In genomic region chr9:20976961-20977689, GRCm38 (mm10) we compare ENCODE assay signal across 8 mouse cellular contexts. TPM values are rescaled to one million over a fixed set of nuclear protein-coding genes. Genes with fewer than 3 reads are reported as not detected.
A peak's percentile ranks its signal among the peaks of the same experiment; 100 is the strongest.
DNase-seq lines count a peak whose midpoint lies in the region; ATAC-seq lines count a peak whose summit lies in the region.

No protein-coding gene starts in this region.

- H3K27me3 ChIP-seq in kidney, embryonic 14.5 days (ENCODE audit: control insufficient read depth, insufficient read depth, low read length): no peaks in the 10 kb centered on the region
- no peaks in the 10 kb centered on the region for H3K27me3 ChIP-seq in intestine, embryonic 15.5 days (replicated peaks)

- 0 out of 2 replicates have a peak, but pooled peaks have one; percentile 1 for ATAC-seq in kidney, embryonic 14.5 days (ENCODE audit: low FRiP score, low TSS enrichment)
- ATAC-seq in intestine, embryonic 15.5 days: 0 out of 2 replicates have a peak, but pooled peaks have one; percentile 2

- H3K9ac ChIP-seq in kidney, embryonic 14.5 days (ENCODE audit: low read depth, low read length): peak overlapping the region; percentile 81; the same call in 1 of the 2 replicates
- peak overlapping the region; percentile 97; the same call in 1 of the 2 replicates for H3K9ac ChIP-seq in intestine, embryonic 15.5 days

- DNase-seq in kidney, adult 11 months: no peak
- peak; percentile 41 for DNase-seq in neural tube, embryonic 10.5 days (ENCODE audit: extremely low spot score, low spot score)
- DNase-seq in urinary bladder, adult 18-20 months (ENCODE audit: low spot score in 2 of 2): no peak
- DNase-seq in spleen, postnatal 10 days (ENCODE audit: low spot score in 2 of 2): no peak
- no peak for DNase-seq in urinary bladder, postnatal 36 days (ENCODE audit: low spot score in 2 of 2)

- H3K9me3 ChIP-seq in kidney, embryonic 14.5 days (ENCODE audit: control insufficient read depth, low read length): no peaks in the 10 kb centered on the region
- no peaks in the 10 kb centered on the region for H3K9me3 ChIP-seq in intestine, embryonic 15.5 days

- H3K4me3 ChIP-seq in kidney, embryonic 14.5 days (ENCODE audit: low read length): peak overlapping the region; percentile 75
- H3K4me3 ChIP-seq in brown adipose tissue, adult 24 weeks (ENCODE audit: insufficient read depth, low read depth, low read length): peak overlapping the region; percentile 87
- peak overlapping the region; percentile 97 for H3K4me3 ChIP-seq in intestine, embryonic 15.5 days (replicated peaks)

- WGBS in kidney, embryonic 14.5 days: 3% methylated on average over 4 of the region's 4 CpGs
- WGBS in intestine, embryonic 15.5 days: 2% methylated on average over 4 of the region's 4 CpGs

- peak overlapping the region; percentile 78 for H3K4me2 ChIP-seq in kidney, embryonic 14.5 days (replicated peaks; ENCODE audit: low read depth, low read length)
- peak overlapping the region; percentile 91 for H3K4me2 ChIP-seq in intestine, embryonic 15.5 days (replicated peaks)

- peaks cover 24% of the 10 kb centered on the region for H3K4me1 ChIP-seq in kidney, embryonic 14.5 days (ENCODE audit: control insufficient read depth, insufficient read depth, low read length)
- H3K4me1 ChIP-seq in brown adipose tissue, adult 24 weeks (ENCODE audit: control insufficient read depth, insufficient read depth, insufficient read length, low read length): peaks cover 12% of the 10 kb centered on the region; the same call in 1 of the 2 replicates
- peaks cover 42% of the 10 kb centered on the region for H3K4me1 ChIP-seq in intestine, embryonic 15.5 days (replicated peaks)

- no peaks in the 10 kb centered on the region for H3K36me3 ChIP-seq in kidney, embryonic 14.5 days (ENCODE audit: control insufficient read depth, insufficient read depth, low read length)
- H3K36me3 ChIP-seq in intestine, embryonic 15.5 days: no peaks in the 10 kb centered on the region

- no peak overlapping the region for H3K27ac ChIP-seq in kidney, embryonic 14.5 days (ENCODE audit: low read depth, low read length)
- H3K27ac ChIP-seq in brown adipose tissue, adult 24 weeks (replicated peaks; ENCODE audit: low read depth, low read length): no peak overlapping the region
- H3K27ac ChIP-seq in intestine, embryonic 15.5 days: peak overlapping the region; percentile 96

RNA-seq across cellular contexts. Expression of gene S1pr2, which starts 0.5 kb away (rescaled TPM):
- polyA plus RNA-seq in kidney, embryonic 14.5 days (2014; fragmentation: Nextera tagmentation; extraction: Ambion mirVana): 26.7 and 36.1 TPM in 2 replicates
- polyA plus RNA-seq in brown adipose tissue, adult 24 weeks (2012; ENCODE audit: insufficient read depth, insufficient read length, missing spikeins): 1.3 and 2.6 TPM in 2 replicates
- polyA plus RNA-seq in intestine, embryonic 15.5 days (2015; fragmentation: Nextera tagmentation; extraction: Ambion mirVana): 29.2 and 30.4 TPM in 2 replicates

RNA-seq across cellular contexts. Expression of gene Dnmt1, which starts 17.4 kb away (rescaled TPM):
- 71.8 and 87.1 TPM in 2 replicates for polyA plus RNA-seq in kidney, embryonic 14.5 days (2014; fragmentation: Nextera tagmentation; extraction: Ambion mirVana)
- 3.5 and 7.7 TPM in 2 replicates for polyA plus RNA-seq in brown adipose tissue, adult 24 weeks (2012; ENCODE audit: insufficient read depth, insufficient read length, missing spikeins)
- 72.5 and 73.4 TPM in 2 replicates for polyA plus RNA-seq in intestine, embryonic 15.5 days (2015; fragmentation: Nextera tagmentation; extraction: Ambion mirVana)

RNA-seq across cellular contexts. Expression of gene Mrpl4, which starts 25.4 kb away (rescaled TPM):
- polyA plus RNA-seq in kidney, embryonic 14.5 days (2014; fragmentation: Nextera tagmentation; extraction: Ambion mirVana): 145 and 146 TPM in 2 replicates
- polyA plus RNA-seq in brown adipose tissue, adult 24 weeks (2012; ENCODE audit: insufficient read depth, insufficient read length, missing spikeins): 140 and 185 TPM in 2 replicates
- 145 and 159 TPM in 2 replicates for polyA plus RNA-seq in intestine, embryonic 15.5 days (2015; fragmentation: Nextera tagmentation; extraction: Ambion mirVana)

RNA-seq across cellular contexts. Expression of gene Icam1, which starts 38.7 kb away (rescaled TPM):
- 7.1 and 10.3 TPM in 2 replicates for polyA plus RNA-seq in kidney, embryonic 14.5 days (2014; fragmentation: Nextera tagmentation; extraction: Ambion mirVana)
- 2.3 and 3.1 TPM in 2 replicates for polyA plus RNA-seq in brown adipose tissue, adult 24 weeks (2012; ENCODE audit: insufficient read depth, insufficient read length, missing spikeins)
- polyA plus RNA-seq in intestine, embryonic 15.5 days (2015; fragmentation: Nextera tagmentation; extraction: Ambion mirVana): 12.6 and 12.8 TPM in 2 replicates

RNA-seq across cellular contexts. Expression of gene Icam4, which starts 52.0 kb away (rescaled TPM):
- polyA plus RNA-seq in kidney, embryonic 14.5 days (2014; fragmentation: Nextera tagmentation; extraction: Ambion mirVana): 0.45 and 0.49 TPM in 2 replicates
- not detected in 2 replicates for polyA plus RNA-seq in brown adipose tissue, adult 24 weeks (2012; ENCODE audit: insufficient read depth, insufficient read length, missing spikeins)
- 2.9 and 3.0 TPM in 2 replicates for polyA plus RNA-seq in intestine, embryonic 15.5 days (2015; fragmentation: Nextera tagmentation; extraction: Ambion mirVana)
